Mouse (Mus musculus) midbrain, embryonic 15.5 days (tissue): Measurements from ENCODE around the gene Rps6kl1. TPM values are rescaled to one million over a fixed set of nuclear protein-coding genes. Genes with fewer than 3 reads are reported as not detected.

Experiments used
- ATAC-seq: fragments of 200-750 bp; cut with Nextera tagmentation; replicated peaks from 2 replicates; pipeline ENCODE4 v1.8.0; 2017; ENCODE audit warnings: moderate TSS enrichment
- H3K27ac ChIP-seq: fragments of 300-500 bp; sonication (generic); 2 replicates; pipeline ENCODE4 v1.5.1; 2015; ENCODE audit warnings: mild to moderate bottlenecking, inconsistent platforms
- H3K27me3 ChIP-seq: fragments of 300-500 bp; sonication (generic); replicated peaks from 2 replicates; pipeline ENCODE4 v1.6.1; 2015; ENCODE audit warnings: inconsistent platforms
- H3K36me3 ChIP-seq: fragments of 300-500 bp; sonication (generic); replicated peaks from 2 replicates; pipeline ENCODE4 v1.6.1; 2015; ENCODE audit warnings: inconsistent platforms
- H3K4me1 ChIP-seq: fragments of 300-500 bp; sonication (generic); 2 replicates; pipeline ENCODE4 v1.6.1; 2015; ENCODE audit warnings: inconsistent platforms
- H3K4me2 ChIP-seq: fragments of 300-500 bp; sonication (generic); 2 replicates; pipeline ENCODE4 v1.6.1; 2015; ENCODE audit warnings: inconsistent platforms, mild to moderate bottlenecking, moderate library complexity
- H3K4me3 ChIP-seq: fragments of 300-500 bp; sonication (generic); 2 replicates; pipeline ENCODE4 v1.5.1; 2015; ENCODE audit warnings: mild to moderate bottlenecking, inconsistent platforms
- H3K9ac ChIP-seq: fragments of 300-500 bp; sonication (generic); 2 replicates; pipeline ENCODE4 v1.6.1; 2015; ENCODE audit warnings: mild to moderate bottlenecking, inconsistent platforms
- H3K9me3 ChIP-seq: fragments of 300-500 bp; sonication (generic); 2 replicates; pipeline ENCODE4 v1.6.1; 2016; ENCODE audit warnings: inconsistent platforms
- WGBS: fragments of 180-500 bp; shearing (Covaris S2); methylation state at CpG from one replicate; pipeline ENCODE4 v1.1.7; 2015; ENCODE audit warnings: mixed read lengths; 5-methylcytosine and 5-hydroxymethylcytosine counted together
- polyA plus RNA-seq: library from polyadenylated mRNA; unstranded; fragments of >200 nt; fragmentation: Nextera tagmentation; extraction: Ambion mirVana; gene quantifications from 2 replicates; pipeline ENCODE4 v1.2.1, GENCODE M21; 2015

Gene Rps6kl1
- polyA plus RNA-seq = 37.3 and 38.2 TPM in 2 replicates

GRCm38 (mm10) chr12:85151002-85151774 lies at the start of gene Rps6kl1:
Rps6kl1 (minus strand) TSS chr12:85151264.
- 0 out of 2 replicates have a peak, but pooled peaks cover 2% of the 10 kb centered on the region for H3K36me3 ChIP-seq
- H3K4me3 ChIP-seq = peak within 1 kb of the TSS; percentile 53
- ATAC-seq = peak; percentile 98
- 14% methylated on average over 28 of the region's 28 CpGs for WGBS
- H3K9me3 ChIP-seq = no peaks in the 10 kb centered on the region
- peak within 1 kb of the TSS; percentile 67 for H3K9ac ChIP-seq
- peak within 1 kb of the TSS; percentile 59 for H3K27ac ChIP-seq
- H3K4me2 ChIP-seq = peak within 1 kb of the TSS; percentile 71
- H3K4me1 ChIP-seq = peaks cover 16% of the 10 kb centered on the region
- H3K27me3 ChIP-seq = no peaks in the 10 kb centered on the region

- no peaks in the 10 kb centered on the region for H3K36me3 ChIP-seq
- H3K4me2 ChIP-seq = no peak overlapping the region
- H3K27me3 ChIP-seq = no peaks in the 10 kb centered on the region
- H3K4me3 ChIP-seq = no peak overlapping the region
- H3K4me1 ChIP-seq = peaks cover 18% of the 10 kb centered on the region
- ATAC-seq = no peak
- WGBS = 95% methylated on average over 1 of the region's 1 CpGs
- H3K9ac ChIP-seq = no peak overlapping the region
- no peaks in the 10 kb centered on the region for H3K9me3 ChIP-seq
- no peak overlapping the region for H3K27ac ChIP-seq
Observed at GRCm38 (mm10) chr12:85199954-85200353, 48.9 kb upstream of the Rps6kl1 start.

GRCm38 (mm10) chr12:85197936-85198335 lies 46.9 kb upstream of the Rps6kl1 start:
- Histone ChIP-seq H3K4me2 (no peak overlapping the region), H3K36me3 (no peaks in the 10 kb centered on the region), H3K9ac (no peak overlapping the region), H3K27ac (no peak overlapping the region), H3K27me3 (no peaks in the 10 kb centered on the region), H3K9me3 (no peaks in the 10 kb centered on the region), H3K4me3 (no peak overlapping the region), H3K4me1 (peaks cover 18% of the 10 kb centered on the region)
- 62% methylated on average over 8 of the region's 8 CpGs for WGBS
- no peak for ATAC-seq

GRCm38 (mm10) chr12:85197371-85197770 lies 46.3 kb upstream of the Rps6kl1 start:
- ATAC-seq = no peak
- no peak overlapping the region for H3K4me3 ChIP-seq
- H3K36me3 ChIP-seq = no peaks in the 10 kb centered on the region
- WGBS = 74% methylated on average over 7 of the region's 7 CpGs
- no peaks in the 10 kb centered on the region for H3K9me3 ChIP-seq
- no peak overlapping the region for H3K4me2 ChIP-seq
- H3K27ac ChIP-seq = no peak overlapping the region
- no peaks in the 10 kb centered on the region for H3K27me3 ChIP-seq
- H3K9ac ChIP-seq = no peak overlapping the region
- peaks cover 18% of the 10 kb centered on the region for H3K4me1 ChIP-seq

GRCm38 (mm10) chr12:85196191-85196590 lies 45.1 kb upstream of the Rps6kl1 start:
- Histone ChIP-seq H3K4me3 (no peak overlapping the region), H3K9me3 (no peaks in the 10 kb centered on the region), H3K27ac (no peak overlapping the region), H3K9ac (no peak overlapping the region), H3K4me2 (no peak overlapping the region), H3K4me1 (peaks cover 7% of the 10 kb centered on the region), H3K27me3 (no peaks in the 10 kb centered on the region), H3K36me3 (no peaks in the 10 kb centered on the region)
- ATAC-seq = no peak
- 90% methylated on average over 10 of the region's 10 CpGs for WGBS

GRCm38 (mm10) chr12:85195086-85195485 lies 44.0 kb upstream of the Rps6kl1 start:
- 73% methylated on average over 5 of the region's 5 CpGs for WGBS

GRCm38 (mm10) chr12:85194623-85195018 lies 43.6 kb upstream of the Rps6kl1 start:
- H3K4me1 ChIP-seq = no peaks in the 10 kb centered on the region
- ATAC-seq = no peak
- H3K27me3 ChIP-seq = no peaks in the 10 kb centered on the region
- no peak overlapping the region for H3K4me3 ChIP-seq
- H3K9ac ChIP-seq = no peak overlapping the region
- H3K27ac ChIP-seq = no peak overlapping the region
- WGBS = 48% methylated on average over 4 of the region's 4 CpGs
- H3K36me3 ChIP-seq = no peaks in the 10 kb centered on the region
- no peak overlapping the region for H3K4me2 ChIP-seq
- no peaks in the 10 kb centered on the region for H3K9me3 ChIP-seq

More at GRCm38 (mm10) chr12:85195086-85195485, 44.0 kb upstream of the Rps6kl1 start:
- Histone ChIP-seq H3K9me3 (no peaks in the 10 kb centered on the region), H3K36me3 (no peaks in the 10 kb centered on the region), H3K4me3 (no peak overlapping the region), H3K27me3 (no peaks in the 10 kb centered on the region), H3K9ac (no peak overlapping the region), H3K27ac (no peak overlapping the region), H3K4me1 (no peaks in the 10 kb centered on the region), H3K4me2 (no peak overlapping the region)
- no peak for ATAC-seq

GRCm38 (mm10) chr12:85193923-85194622 lies 43.0 kb upstream of the Rps6kl1 start:
- 93% methylated on average over 11 of the region's 11 CpGs for WGBS
- ATAC-seq = no peak
- H3K4me3 ChIP-seq = no peak overlapping the region
- H3K9ac ChIP-seq = no peak overlapping the region
- no peak overlapping the region for H3K27ac ChIP-seq
- no peaks in the 10 kb centered on the region for H3K27me3 ChIP-seq
- no peaks in the 10 kb centered on the region for H3K4me1 ChIP-seq
- no peak overlapping the region for H3K4me2 ChIP-seq
- no peaks in the 10 kb centered on the region for H3K36me3 ChIP-seq
- H3K9me3 ChIP-seq = no peaks in the 10 kb centered on the region

- Histone ChIP-seq H3K9me3 (no peaks in the 10 kb centered on the region), H3K4me3 (no peak overlapping the region), H3K9ac (no peak overlapping the region), H3K4me1 (no peaks in the 10 kb centered on the region), H3K4me2 (no peak overlapping the region), H3K36me3 (no peaks in the 10 kb centered on the region), H3K27ac (no peak overlapping the region), H3K27me3 (no peaks in the 10 kb centered on the region)
- 79% methylated on average over 10 of the region's 10 CpGs for WGBS
- ATAC-seq = no peak
Observed at GRCm38 (mm10) chr12:85193146-85193545, 42.1 kb upstream of the Rps6kl1 start.

- no peak overlapping the region for H3K27ac ChIP-seq
- WGBS = 31% methylated on average over 19 of the region's 19 CpGs
- H3K4me3 ChIP-seq = no peak overlapping the region
- H3K9ac ChIP-seq = no peak overlapping the region
- H3K4me1 ChIP-seq = no peaks in the 10 kb centered on the region
- no peak for ATAC-seq
- no peaks in the 10 kb centered on the region for H3K9me3 ChIP-seq
- no peaks in the 10 kb centered on the region for H3K27me3 ChIP-seq
- H3K4me2 ChIP-seq = no peak overlapping the region
- H3K36me3 ChIP-seq = no peaks in the 10 kb centered on the region
Observed at GRCm38 (mm10) chr12:85192461-85193108, 41.5 kb upstream of the Rps6kl1 start.

- 76% methylated on average over 7 of the region's 7 CpGs for WGBS
Observed at GRCm38 (mm10) chr12:85190290-85190689, 39.2 kb upstream of the Rps6kl1 start.

GRCm38 (mm10) chr12:85186361-85186760 lies 35.3 kb upstream of the Rps6kl1 start:
- Histone ChIP-seq H3K4me3 (no peak overlapping the region), H3K4me2 (no peak overlapping the region), H3K9ac (no peak overlapping the region), H3K27me3 (0 out of 2 replicates have a peak, but pooled peaks cover under 1% of the 10 kb centered on the region), H3K9me3 (no peaks in the 10 kb centered on the region), H3K36me3 (no peaks in the 10 kb centered on the region), H3K27ac (no peak overlapping the region), H3K4me1 (peaks cover 13% of the 10 kb centered on the region)
- no peak for ATAC-seq
- WGBS = 79% methylated on average over 7 of the region's 7 CpGs

More at GRCm38 (mm10) chr12:85190290-85190689, 39.2 kb upstream of the Rps6kl1 start:
- Histone ChIP-seq H3K4me3 (no peak overlapping the region), H3K27ac (no peak overlapping the region), H3K9me3 (no peaks in the 10 kb centered on the region), H3K27me3 (no peaks in the 10 kb centered on the region), H3K9ac (no peak overlapping the region), H3K4me1 (no peaks in the 10 kb centered on the region), H3K4me2 (no peak overlapping the region), H3K36me3 (no peaks in the 10 kb centered on the region)
- ATAC-seq = no peak
